8 mouse cellular contexts compared by ENCODE assay signal in genomic region chr9:121313656-121314374, GRCm38 (mm10). TPM values are rescaled to one million over a fixed set of nuclear protein-coding genes. Genes with fewer than 3 reads are reported as not detected.
DNase-seq lines count a peak whose midpoint lies in the region; ATAC-seq and TF ChIP-seq lines count a peak whose summit lies in the region.

No protein-coding gene starts in this region.

- peaks cover 69% of the 10 kb centered on the region for H3K4me1 ChIP-seq in embryonic facial prominence, embryonic 10.5 days
- peaks cover 35% of the 10 kb centered on the region for H3K4me1 ChIP-seq in kidney, adult 2 months (ENCODE audit: control insufficient read depth, insufficient read depth, low read length)
- peaks cover 45% of the 10 kb centered on the region for H3K4me1 ChIP-seq in liver, embryonic 15.5 days (replicated peaks)

- no peaks in the 10 kb centered on the region for H3K9me3 ChIP-seq in embryonic facial prominence, embryonic 10.5 days
- H3K9me3 ChIP-seq in liver, embryonic 15.5 days (replicated peaks): no peaks in the 10 kb centered on the region

- ATAC-seq in liver, embryonic 15.5 days (ENCODE audit: insufficient read depth): peak; percentile 40; the same call in 1 of the 2 replicates

- no peak for TF ChIP-seq CTCF in kidney, adult 2 months (conservative IDR thresholded peaks at IDR 0.05; ENCODE audit: insufficient read depth, insufficient read length, low read depth, low read length)

- WGBS in embryonic facial prominence, embryonic 10.5 days: under 1% methylated on average over 21 of the region's 21 CpGs
- WGBS in kidney, adult 2 months: 15% methylated on average over 21 of the region's 21 CpGs
- WGBS in liver, embryonic 15.5 days (ENCODE audit: insufficient replicate concordance): 2% methylated on average over 21 of the region's 21 CpGs

- H3K4me2 ChIP-seq in liver, embryonic 15.5 days: peak overlapping the region; percentile 63

- peaks cover 9% of the 10 kb centered on the region for H3K36me3 ChIP-seq in embryonic facial prominence, embryonic 10.5 days (replicated peaks)
- H3K36me3 ChIP-seq in kidney, adult 2 months (ENCODE audit: control insufficient read depth, insufficient read depth, low read length): no peaks in the 10 kb centered on the region
- no peaks in the 10 kb centered on the region for H3K36me3 ChIP-seq in liver, embryonic 15.5 days (replicated peaks)

- peak overlapping the region; percentile 47 for H3K4me3 ChIP-seq in embryonic facial prominence, embryonic 10.5 days
- peak overlapping the region; percentile 5; the same call in 1 of the 2 replicates for H3K4me3 ChIP-seq in kidney, adult 2 months (ENCODE audit: insufficient read depth, low read depth, low read length)
- H3K4me3 ChIP-seq in liver, embryonic 15.5 days (replicated peaks): peak overlapping the region; percentile 24

- peak; percentile 77 for DNase-seq in layer of hippocampus, adult 9-11 months
- DNase-seq in layer of hippocampus, postnatal 36 days: no peak
- peak; percentile 85 for DNase-seq in embryonic facial prominence, embryonic 10.5 days (ENCODE audit: low spot score)
- DNase-seq in heart, adult 8-10 months (ENCODE audit: low spot score): peak; percentile 96
- peak; percentile 93 for DNase-seq in kidney, adult 2 months
- DNase-seq in natural killer cell, adult 2 months (ENCODE audit: low spot score in 2 of 2): peak; percentile 74 to 77
- peak; percentile 80 for DNase-seq in testis, postnatal 14 days (ENCODE audit: low spot score)

- TF ChIP-seq POLR2A in kidney, adult 2 months (IDR thresholded peaks at IDR 0.05; ENCODE audit: low read depth, low read length): peak; percentile 33

- peak overlapping the region; percentile 77 for H3K27ac ChIP-seq in embryonic facial prominence, embryonic 10.5 days (replicated peaks)
- H3K27ac ChIP-seq in kidney, adult 2 months (ENCODE audit: insufficient read depth, low read depth, low read length): peak overlapping the region; percentile 84
- peak overlapping the region; percentile 71; the same call in 1 of the 2 replicates for H3K27ac ChIP-seq in liver, embryonic 15.5 days (replicated peaks)

- no peak overlapping the region for H3K9ac ChIP-seq in liver, embryonic 15.5 days

- H3K27me3 ChIP-seq in embryonic facial prominence, embryonic 10.5 days (replicated peaks; ENCODE audit: low read depth, poor library complexity, severe bottlenecking): 0 out of 2 replicates have a peak, but pooled peaks cover 5% of the 10 kb centered on the region
- H3K27me3 ChIP-seq in kidney, adult 2 months (replicated peaks; ENCODE audit: control insufficient read depth, insufficient read depth, low read length): no peaks in the 10 kb centered on the region
- H3K27me3 ChIP-seq in liver, embryonic 15.5 days: no peaks in the 10 kb centered on the region

RNA-seq across cellular contexts. Expression of gene Trak1, which starts 16.5 kb away (rescaled TPM):
- total RNA-seq in layer of hippocampus, postnatal 36 days (2021): 100 to 1,000 TPM; 235 to 247 TPM
- 14.1 and 14.7 TPM in 2 replicates for polyA plus RNA-seq in embryonic facial prominence, embryonic 10.5 days (2016; fragmentation: Nextera tagmentation; extraction: Ambion mirVana)
- 100 to 1,000 TPM; 294 to 334 (median 302) TPM for total RNA-seq in heart, adult 8-10 months (2022)
- 65.1 and 65.2 TPM in 2 replicates for polyA plus RNA-seq in kidney, adult 2 months (2012; rRNA removed)
- 4.2 and 4.8 TPM in 2 replicates for polyA plus RNA-seq in liver, embryonic 15.5 days (2015; fragmentation: Nextera tagmentation; extraction: Ambion mirVana)

RNA-seq across cellular contexts. Expression of gene Ulk4, which starts 36.8 kb away (rescaled TPM):
- total RNA-seq in layer of hippocampus, postnatal 36 days (2021): 10 to 100 TPM in 1 of 2 experiments, 1 to 10 TPM in 1; 7.2 to 10.6 TPM
- 140 TPM in 2 replicates for polyA plus RNA-seq in embryonic facial prominence, embryonic 10.5 days (2016; fragmentation: Nextera tagmentation; extraction: Ambion mirVana)
- under 1 TPM; 0.14 to 0.41 (median 0.30) TPM for total RNA-seq in heart, adult 8-10 months (2022)
- polyA plus RNA-seq in kidney, adult 2 months (2012; rRNA removed): 1.9 and 4.8 TPM in 2 replicates
- 32.4 and 32.8 TPM in 2 replicates for polyA plus RNA-seq in liver, embryonic 15.5 days (2015; fragmentation: Nextera tagmentation; extraction: Ambion mirVana)

Comparison
In these comparisons a context has a peak if more than half of its experiments do, and no peak if none do; other contexts are left out.
1. DNase-seq: peak in layer of hippocampus, adult 9-11 months (single experiment), embryonic facial prominence, embryonic 10.5 days (single experiment), heart, adult 8-10 months (single experiment), kidney, adult 2 months (single experiment), natural killer cell, adult 2 months (2 of 2) and testis, postnatal 14 days (single experiment); none in layer of hippocampus, postnatal 36 days (0 of 2).
2. Peak in every context shown above with its lines, with median percentiles within 50 percentile points of each other: H3K27ac ChIP-seq and H3K4me3 ChIP-seq.